Mouse (Mus musculus): Measurements from ENCODE around the gene Snap25. TPM values are rescaled to one million over a fixed set of nuclear protein-coding genes. Genes with fewer than 3 reads are reported as not detected.
A peak's percentile ranks its signal among the peaks of the same experiment; 100 is the strongest.

Gene Snap25
- total RNA-seq (2021): 29.4 and 42.5 TPM in 2 replicates
- long read RNA-seq, experiment 1, transcript Snap25-202 (8 exons, 1,014 nt): major isoform, 37 of 48 reads
- long read RNA-seq, experiment 1, transcript Snap25-201 (8 exons, 2,116 nt): minor isoform, 9 of 48 reads
- long read RNA-seq, experiment 1, partial matches to known transcripts: 1 of 48 reads
- long read RNA-seq, experiment 1, other reads (novel, unspliced or antisense): 1 of 48 reads
- long read RNA-seq, experiment 2, transcript Snap25-202 (8 exons, 1,014 nt): major isoform, 13 of 14 reads
- long read RNA-seq, experiment 2, partial matches to known transcripts: 0 of 14 reads
- long read RNA-seq, experiment 2, other reads (novel, unspliced or antisense): 0 of 14 reads

DNA sequence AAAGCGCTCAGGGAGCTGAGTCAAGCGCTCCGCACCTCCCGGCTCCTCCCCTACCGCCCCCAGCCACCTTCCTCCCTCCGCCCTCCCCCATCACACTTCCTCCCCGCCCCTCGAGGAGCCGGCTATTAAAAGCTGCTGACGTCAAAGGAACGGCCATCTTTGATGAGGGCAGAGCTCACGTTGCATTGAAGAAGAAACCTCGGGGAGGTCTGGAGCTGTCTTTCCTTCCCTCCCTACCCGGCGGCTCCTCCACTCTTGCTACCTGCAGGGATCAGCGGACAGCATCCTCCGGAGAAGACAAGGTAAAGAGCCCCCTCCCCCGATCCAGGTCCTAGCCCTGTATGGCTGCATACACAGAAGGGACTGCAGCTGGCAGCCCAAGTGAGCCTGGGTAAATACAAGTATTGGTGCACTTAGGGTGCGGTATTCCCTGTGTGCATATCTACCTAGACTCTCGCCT lies at the start of gene Snap25:
Snap25 (plus strand) TSS at position 155 of the 460 bp plus-strand sequence.
- DNase-seq: peak; percentile 78

DNA sequence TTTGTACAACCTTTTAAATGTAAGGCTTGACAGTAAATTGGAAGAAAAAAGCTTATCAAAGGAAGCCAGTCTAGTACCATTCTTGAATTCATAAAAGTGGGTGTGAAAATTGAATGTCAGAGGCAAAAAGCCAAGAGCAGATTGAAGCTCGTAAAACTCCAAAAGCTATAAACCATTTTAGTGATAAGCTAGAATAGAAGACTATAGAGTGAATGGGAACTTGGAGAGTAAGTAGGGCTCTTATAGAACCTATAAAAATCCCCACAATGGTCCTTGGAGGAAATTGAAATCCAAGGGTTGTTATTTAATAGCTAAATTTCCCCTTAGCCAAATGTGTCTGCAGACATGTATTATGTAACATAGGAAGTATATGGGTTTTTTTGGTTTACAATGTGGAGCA lies 46.3 kb upstream of the Snap25 start:
- DNase-seq: no peak

DNA sequence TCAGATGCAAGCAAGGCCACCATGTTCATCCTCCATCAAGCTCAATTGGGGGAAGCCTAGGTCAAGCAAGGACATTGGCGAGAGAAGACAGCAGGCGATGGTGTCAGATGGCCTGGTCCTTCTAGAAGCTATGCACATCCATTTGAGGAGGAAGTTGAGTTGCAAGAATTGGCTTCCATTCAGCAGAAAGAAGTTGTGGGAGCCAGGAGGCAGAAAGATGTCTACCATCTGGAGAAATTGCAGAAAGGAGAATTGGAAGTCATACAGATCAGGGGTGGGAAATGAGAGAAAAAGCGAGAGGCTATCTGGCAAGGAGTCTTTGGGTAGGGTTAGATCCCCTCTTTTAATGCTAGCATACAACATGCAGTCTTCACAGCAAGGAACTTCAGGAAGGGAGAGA lies 44.1 kb upstream of the Snap25 start:
- no peak for DNase-seq

- DNase-seq: peak; percentile 28
These were observed 43.6 kb upstream of the Snap25 start for GRCm38 (mm10) chr2:136669665-136670064.

- DNase-seq: no peak
These were observed 42.5 kb upstream of the Snap25 start for GRCm38 (mm10) chr2:136670539-136671271.

- DNase-seq: no peak
These were observed 39.0 kb upstream of the Snap25 start for GRCm38 (mm10) chr2:136674077-136674757.

DNA sequence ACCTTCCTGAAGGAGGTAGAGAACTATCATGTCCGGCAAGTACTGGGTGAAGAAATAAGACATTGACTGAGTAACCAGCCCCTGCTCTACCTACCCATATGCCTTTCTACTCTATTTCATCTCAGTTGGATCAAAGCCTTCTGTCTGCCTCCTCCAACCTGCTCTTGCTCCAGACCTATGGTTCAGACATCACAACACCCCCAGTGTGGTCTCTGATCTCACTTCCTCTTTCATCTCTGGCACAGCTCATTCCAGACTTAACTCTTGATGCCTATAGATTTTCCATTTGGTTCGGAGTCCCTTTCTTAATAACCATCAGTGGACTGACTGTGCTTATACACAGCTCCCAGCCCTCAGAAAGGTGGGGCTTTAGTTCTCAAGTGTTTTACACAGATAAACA lies 37.1 kb upstream of the Snap25 start:
- no peak for DNase-seq

DNA sequence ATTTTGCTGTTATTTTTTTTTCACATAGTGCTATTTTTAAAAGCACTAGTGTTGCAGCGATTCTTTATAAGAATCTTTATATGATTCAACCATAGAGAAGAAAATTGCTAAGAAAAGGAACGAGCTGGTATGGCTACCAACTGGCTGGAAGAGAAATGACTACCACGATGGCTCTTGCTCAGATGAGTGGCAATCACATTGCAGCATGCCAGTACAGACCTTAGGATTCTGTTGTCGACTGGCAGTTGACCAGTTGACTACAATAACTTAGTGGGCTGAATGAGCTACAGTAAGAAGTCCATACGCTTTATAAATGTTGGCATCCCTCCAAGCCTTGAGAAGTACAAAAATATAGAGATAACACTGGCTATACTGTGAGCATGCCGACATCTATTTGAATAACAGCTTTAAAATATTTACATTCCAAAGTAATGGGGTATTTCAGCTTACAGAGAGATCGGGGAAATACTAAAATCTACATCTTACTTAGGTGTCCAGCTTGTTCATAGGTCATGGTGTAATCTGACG lies 36.3 kb upstream of the Snap25 start:
- DNase-seq: no peak

GRCm38 (mm10) chr2:136678321-136679161 lies 34.7 kb upstream of the Snap25 start:
- peak; percentile 94 for DNase-seq

DNA sequence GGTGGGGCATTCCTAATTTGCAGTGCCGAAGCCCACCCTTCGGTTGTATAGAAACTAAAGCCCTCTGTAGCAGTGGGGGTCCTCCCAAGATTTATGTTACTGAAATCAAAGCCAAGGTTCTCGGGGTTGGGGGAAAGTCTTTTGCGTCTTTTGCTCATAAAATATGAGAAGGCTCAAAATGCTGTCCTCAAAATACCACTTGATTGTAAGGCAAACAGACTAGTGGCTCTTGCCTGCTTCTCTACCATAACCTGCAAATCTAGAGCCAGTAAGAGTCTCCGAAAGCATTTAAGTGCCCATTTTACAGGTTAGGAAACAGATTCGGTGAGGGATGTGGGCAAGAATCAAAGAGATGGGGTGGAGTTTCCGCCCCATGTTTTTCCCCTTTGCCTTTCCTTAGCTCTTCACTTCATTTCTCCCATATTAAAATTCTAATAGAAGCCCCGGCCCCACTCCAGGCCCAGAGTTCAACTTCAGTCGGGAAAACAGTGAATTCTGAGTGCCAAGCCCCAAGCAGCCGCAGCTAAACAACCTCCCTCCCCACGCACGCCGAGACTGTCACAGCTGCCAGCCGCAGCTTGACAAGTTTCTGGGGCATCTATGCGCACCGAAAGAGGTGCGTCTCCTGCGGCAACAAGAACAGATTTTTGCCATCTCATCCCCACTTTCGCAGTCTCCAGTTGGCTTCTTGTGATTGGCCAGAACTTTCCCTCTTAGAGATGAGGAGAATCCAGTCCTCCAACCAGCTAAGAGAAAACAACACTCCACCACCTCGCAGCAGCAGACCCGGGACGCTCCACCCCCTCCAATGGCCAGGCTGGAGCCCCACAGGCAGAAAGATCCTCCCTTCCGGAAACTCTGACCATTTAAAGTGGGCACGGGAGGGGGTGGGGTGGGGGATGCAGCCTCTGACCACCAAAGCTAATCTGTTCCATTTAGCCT lies 33.7 kb upstream of the Snap25 start:
- DNase-seq: peak; percentile 92

DNA sequence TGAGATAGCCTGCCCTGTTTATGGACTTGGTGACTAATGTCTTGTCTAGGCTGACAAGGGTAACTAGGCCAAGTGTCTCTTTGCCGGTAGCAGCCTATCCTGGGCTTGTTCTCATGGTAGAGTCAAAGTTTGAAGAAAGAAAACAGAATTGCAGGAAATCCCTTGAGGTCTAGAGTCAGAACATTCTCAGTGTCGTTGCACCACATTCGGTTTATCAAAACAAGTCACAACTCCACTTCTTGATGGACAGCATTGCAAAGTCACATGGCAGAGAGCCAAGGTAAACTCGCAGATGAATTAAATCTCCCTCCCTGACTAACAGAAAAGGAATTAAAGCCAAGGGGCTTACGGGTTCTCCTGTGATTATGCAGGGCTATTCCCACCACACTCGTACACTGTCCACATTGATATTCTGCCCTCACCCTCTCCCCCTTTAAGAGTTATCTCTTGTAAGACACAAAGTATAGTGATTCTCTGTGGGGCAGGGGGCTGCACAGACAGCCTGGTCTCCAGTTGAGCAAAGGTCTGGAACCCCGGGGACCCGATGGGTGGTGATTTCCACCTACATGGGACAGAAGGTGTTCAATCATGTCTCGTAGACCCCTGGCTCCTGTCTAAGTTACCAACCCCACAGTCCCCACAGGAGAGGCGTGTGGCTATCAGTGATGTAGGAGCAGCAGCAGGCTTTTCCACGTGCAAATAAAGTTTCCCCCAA lies 30.9 kb upstream of the Snap25 start:
- DNase-seq: peak; percentile 78

GRCm38 (mm10) chr2:136686195-136686594 lies 27.1 kb upstream of the Snap25 start:
- no peak for DNase-seq

DNA sequence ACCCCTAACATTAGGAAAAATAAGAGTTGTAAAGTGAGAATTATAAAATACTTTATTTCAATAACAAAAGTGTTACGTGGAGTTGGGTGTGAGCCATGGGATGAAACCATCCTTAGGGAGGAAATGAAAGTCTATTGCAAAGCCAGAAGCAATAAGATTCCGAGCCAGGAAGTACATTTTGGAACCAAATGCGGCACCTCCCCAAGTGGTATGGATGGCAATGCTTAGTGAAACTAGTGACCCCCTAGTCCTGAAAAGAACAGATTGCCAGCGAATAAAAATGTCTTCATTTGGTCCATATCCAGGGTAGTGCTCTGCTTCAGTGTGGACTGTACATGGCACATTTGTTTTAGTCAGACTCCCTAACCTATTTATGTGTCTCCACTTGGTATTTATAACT lies 25.9 kb upstream of the Snap25 start:
- no peak for DNase-seq

GRCm38 (mm10) chr2:136689476-136689875 lies 23.8 kb upstream of the Snap25 start:
- peak; percentile 85 for DNase-seq

GRCm38 (mm10) chr2:136691681-136692080 lies 21.6 kb upstream of the Snap25 start:
- peak; percentile 21 for DNase-seq

GRCm38 (mm10) chr2:136699429-136700227 lies 13.6 kb upstream of the Snap25 start:
- DNase-seq: no peak

- DNase-seq: no peak
These were observed 9.9 kb upstream of the Snap25 start for GRCm38 (mm10) chr2:136703376-136703775.

- DNase-seq: no peak
These were observed 2.1 kb upstream of the Snap25 start for GRCm38 (mm10) chr2:136711155-136711554.

All from adrenal gland, postnatal 14 days (tissue).